Mouse (Mus musculus) CD4-positive naive resting alpha-beta T cell, adult 76 days (primary cell): ENCODE results near the gene Ube2cbp. TPM values are rescaled to one million over a fixed set of nuclear protein-coding genes. Genes with fewer than 3 reads are reported as not detected.

Experiments used
- total RNA-seq: library from RNA; stranded (reverse); gene quantifications from one replicate; pipeline ENCODE4 v1.2.4, GENCODE M21; 2023

Ube2cbp gene
- 6.0 TPM for total RNA-seq

GRCm38 (mm10) chr9:86464151-86465105, at the start of gene Ube2cbp:
Ube2cbp (minus strand) TSS chr9:86464950.

GRCm38 (mm10) chr9:86466990-86467870, 2.5 kb upstream of the Ube2cbp start, which contains the start of gene Dop1a:
Dop1a (plus strand) TSS chr9:86467154.

Other genes with a start within 250 kb of the Ube2cbp start
- gene Dop1a, start 2.2 kb upstream of the Ube2cbp start, total RNA-seq, result 105 TPM
- gene Pgm3, start 106.9 kb upstream of the Ube2cbp start, total RNA-seq, result 13.8 TPM
- 1.6 TPM for gene Rwdd2a, start 107.0 kb upstream of the Ube2cbp start, total RNA-seq
- not detected for gene Me1, start 231.0 kb upstream of the Ube2cbp start, total RNA-seq